Mouse (Mus musculus) neural tube, embryonic 12.5 days (tissue): ENCODE data around the gene Pcsk5. TPM values are rescaled to one million over a fixed set of nuclear protein-coding genes. Genes with fewer than 3 reads are reported as not detected.

ENCODE experiments used
- ATAC-seq: fragments of 200-750 bp; cut with Nextera tagmentation; 2 replicates; pipeline ENCODE4 v1.8.0; 2017; ENCODE audit warnings: low read depth, mild to moderate bottlenecking, moderate TSS enrichment, moderate library complexity; ENCODE audit not compliant: low FRiP score
- H3K27ac ChIP-seq: fragments of 300-500 bp; sonication (generic); 2 replicates; pipeline ENCODE4 v1.5.1; 2016
- H3K27me3 ChIP-seq: fragments of 300-500 bp; sonication (generic); replicated peaks from 2 replicates; pipeline ENCODE4 v1.6.1; 2016; ENCODE audit warnings: mild to moderate bottlenecking
- H3K36me3 ChIP-seq: fragments of 300-500 bp; sonication (generic); 2 replicates; pipeline ENCODE4 v1.6.1; 2016; ENCODE audit warnings: mild to moderate bottlenecking
- H3K4me1 ChIP-seq: fragments of 300-500 bp; sonication (generic); 2 replicates; pipeline ENCODE4 v1.6.1; 2016
- H3K4me2 ChIP-seq: fragments of 300-500 bp; sonication (generic); replicated peaks from 2 replicates; pipeline ENCODE4 v1.6.1; 2016; ENCODE audit warnings: mild to moderate bottlenecking
- H3K4me3 ChIP-seq: fragments of 300-500 bp; sonication (generic); 2 replicates; pipeline ENCODE4 v1.5.1; 2016
- H3K9ac ChIP-seq: fragments of 300-500 bp; sonication (generic); 2 replicates; pipeline ENCODE4 v1.6.1; 2016; ENCODE audit warnings: mild to moderate bottlenecking
- H3K9me3 ChIP-seq: fragments of 300-500 bp; sonication (generic); 2 replicates; pipeline ENCODE4 v1.6.1; 2016; ENCODE audit warnings: mild to moderate bottlenecking
- WGBS: fragments of 180-500 bp; shearing (Covaris S2); methylation state at CpG from one replicate; pipeline ENCODE4 v1.1.7; 2016; 5-methylcytosine and 5-hydroxymethylcytosine counted together
- polyA plus RNA-seq: library from polyadenylated mRNA; unstranded; fragments of >200 nt; fragmentation: Nextera tagmentation; extraction: Ambion mirVana; gene quantifications from 2 replicates; pipeline ENCODE4 v1.2.1, GENCODE M21; 2016

The Pcsk5 gene
- polyA plus RNA-seq, 1 experiment from 2014 or later, result 10.4 TPM

DNA sequence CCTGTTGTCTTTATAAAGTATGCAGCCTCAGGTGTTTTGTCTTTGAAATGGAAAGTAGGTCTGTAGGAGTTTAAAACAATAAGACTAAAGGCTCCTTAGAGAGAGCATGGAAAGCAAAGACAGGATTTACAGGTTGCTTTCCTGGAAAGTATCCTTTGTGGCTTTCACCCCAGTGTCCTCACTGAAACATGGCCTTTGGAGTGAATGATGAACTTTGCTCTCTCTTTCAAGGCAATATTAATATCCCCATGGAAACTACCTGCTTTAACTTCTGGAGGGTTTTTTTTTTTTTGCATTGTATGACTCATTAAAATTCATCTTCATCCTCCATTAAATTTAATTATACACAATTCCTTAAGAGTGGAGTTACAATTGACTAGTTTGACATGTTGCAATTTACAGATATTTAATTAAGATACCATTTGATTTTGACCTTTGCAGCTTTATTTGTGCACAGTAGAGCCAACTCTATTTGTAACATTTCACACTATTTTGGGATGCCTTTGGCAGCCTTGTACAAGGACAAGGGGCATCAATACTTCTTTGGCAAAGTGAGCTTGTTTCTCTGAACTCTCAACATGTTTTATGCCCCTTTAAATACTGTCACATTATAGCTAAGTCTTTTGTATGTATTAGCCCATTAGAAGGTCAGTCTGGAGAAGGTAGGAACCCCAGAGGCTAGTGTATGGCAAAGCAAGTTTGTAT is 283.9 kb downstream of the Pcsk5 start:
- ATAC-seq, result no peak
- Histone ChIP-seq H3K4me1 (no peaks in the 10 kb centered on the region), H3K4me2 (no peak overlapping the region), H3K4me3 (no peak overlapping the region), H3K27ac (no peak overlapping the region), H3K9me3 (no peaks in the 10 kb centered on the region), H3K27me3 (no peaks in the 10 kb centered on the region), H3K36me3 (no peaks in the 10 kb centered on the region), H3K9ac (no peak overlapping the region)

DNA sequence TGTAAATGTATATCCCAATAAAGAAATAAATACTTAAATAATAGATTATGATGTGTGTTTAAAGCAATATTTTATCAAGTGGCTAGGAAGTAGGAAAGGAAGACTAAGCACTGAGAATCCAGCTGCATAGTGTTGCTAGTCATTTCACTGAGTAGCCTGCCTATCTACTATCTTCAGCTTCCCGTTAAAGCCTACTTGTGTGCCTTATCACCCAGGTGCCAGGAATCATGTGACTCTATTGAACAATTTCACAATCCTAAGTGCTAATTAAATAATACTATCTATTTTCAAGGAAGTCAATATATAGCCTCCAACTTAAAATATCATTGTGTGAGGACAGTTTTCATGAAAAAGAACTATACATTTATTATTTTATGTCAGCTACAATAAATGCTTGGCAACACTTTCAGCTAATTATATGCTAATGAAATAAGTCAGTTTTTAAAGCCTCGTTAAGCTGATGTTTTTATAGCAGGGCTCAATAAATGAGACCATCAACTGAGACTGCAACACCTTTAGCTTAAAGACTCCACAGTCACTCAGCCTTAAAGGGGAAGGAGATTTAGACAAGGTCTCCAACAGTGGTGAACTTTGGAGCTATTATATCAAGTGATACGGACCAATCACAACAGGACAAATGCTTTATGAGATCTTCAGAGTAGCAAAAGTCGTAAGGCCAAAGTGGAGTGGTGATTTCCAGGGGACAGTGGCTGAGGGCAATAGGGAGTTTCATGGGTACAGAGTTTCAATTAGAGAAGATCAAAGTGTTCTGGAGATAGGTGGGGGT is 308.5 kb downstream of the Pcsk5 start:
- ATAC-seq, result no peak
- Histone ChIP-seq H3K36me3 (no peaks in the 10 kb centered on the region), H3K4me3 (no peak overlapping the region), H3K27ac (no peak overlapping the region), H3K4me1 (no peaks in the 10 kb centered on the region), H3K9ac (no peak overlapping the region), H3K27me3 (no peaks in the 10 kb centered on the region), H3K4me2 (no peak overlapping the region), H3K9me3 (no peaks in the 10 kb centered on the region)
- WGBS, result 37% methylated on average over 4 of the region's 4 CpGs

DNA sequence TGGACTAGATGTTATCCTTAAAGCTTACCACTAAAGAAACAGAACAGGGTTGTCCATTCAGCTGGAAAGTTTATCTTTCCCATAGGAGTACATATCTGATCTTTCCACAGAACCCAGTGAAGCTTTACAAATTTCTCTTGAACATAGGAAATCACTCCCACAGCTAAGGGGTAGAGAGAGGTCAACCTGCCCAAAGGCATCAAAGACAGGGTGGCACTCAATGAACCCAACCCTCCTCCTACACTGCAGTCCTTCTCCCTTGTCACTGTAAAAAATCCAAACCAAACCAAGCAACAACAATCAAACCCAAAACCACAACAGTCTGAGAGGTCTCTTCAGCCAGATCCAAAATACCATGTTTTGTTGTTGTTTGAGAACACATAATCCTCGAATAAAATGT is 311.9 kb downstream of the Pcsk5 start:
- H3K4me2 ChIP-seq, result no peak overlapping the region
- no peak overlapping the region for H3K27ac ChIP-seq
- WGBS, result 92% methylated on average over 1 of the region's 1 CpGs
- H3K4me3 ChIP-seq, result no peak overlapping the region
- no peaks in the 10 kb centered on the region for H3K36me3 ChIP-seq
- H3K27me3 ChIP-seq, result no peaks in the 10 kb centered on the region
- H3K9me3 ChIP-seq, result no peaks in the 10 kb centered on the region
- H3K4me1 ChIP-seq, result no peaks in the 10 kb centered on the region
- no peak for ATAC-seq
- H3K9ac ChIP-seq, result no peak overlapping the region

DNA sequence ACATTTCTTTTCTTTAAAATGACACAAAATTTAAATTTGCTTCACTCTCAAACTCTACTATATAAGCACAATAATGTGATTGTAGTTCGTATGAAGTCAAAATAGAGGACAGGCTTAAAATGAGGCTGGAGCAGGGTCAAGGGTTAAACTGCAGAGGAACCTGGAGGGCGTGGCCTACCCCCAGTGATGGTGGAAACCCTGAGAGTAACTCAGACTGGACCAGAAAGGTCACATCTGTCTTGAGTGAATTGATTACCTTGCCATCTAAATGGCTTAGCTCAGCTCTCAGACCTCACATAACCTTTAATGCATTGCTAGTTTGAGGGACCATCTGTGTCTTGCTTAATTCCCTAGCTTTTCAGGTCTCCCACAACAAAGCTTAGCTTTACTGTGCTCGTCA is 323.0 kb downstream of the Pcsk5 start:
- WGBS, result 70% methylated on average over 3 of the region's 3 CpGs
- H3K4me2 ChIP-seq, result no peak overlapping the region
- no peaks in the 10 kb centered on the region for H3K9me3 ChIP-seq
- no peak overlapping the region for H3K27ac ChIP-seq
- H3K4me3 ChIP-seq, result no peak overlapping the region
- H3K9ac ChIP-seq, result no peak overlapping the region
- ATAC-seq, result no peak
- H3K36me3 ChIP-seq, result no peaks in the 10 kb centered on the region
- no peaks in the 10 kb centered on the region for H3K27me3 ChIP-seq
- H3K4me1 ChIP-seq, result no peaks in the 10 kb centered on the region

DNA sequence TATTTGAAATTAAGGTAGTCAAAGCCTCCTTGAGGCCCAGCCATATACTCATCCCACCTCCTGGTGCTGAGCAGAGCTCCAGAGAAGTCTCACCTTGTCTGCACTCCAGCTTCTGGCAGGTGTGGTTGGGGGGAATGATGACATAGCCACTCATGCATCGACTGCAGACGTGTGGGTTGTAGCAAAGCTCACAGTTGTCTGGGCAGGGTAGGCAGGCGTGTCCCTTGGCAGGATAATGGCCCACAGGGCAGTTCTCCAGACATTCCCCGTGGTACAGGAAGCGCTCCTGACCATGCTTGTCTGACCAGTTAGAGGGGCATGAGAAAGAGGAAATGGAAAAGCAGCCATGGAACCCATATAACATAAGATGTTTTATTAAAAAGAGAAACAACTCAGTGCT is 326.1 kb downstream of the Pcsk5 start:
- Histone ChIP-seq H3K27me3 (no peaks in the 10 kb centered on the region), H3K27ac (no peak overlapping the region), H3K36me3 (no peaks in the 10 kb centered on the region), H3K9me3 (no peaks in the 10 kb centered on the region), H3K4me3 (no peak overlapping the region), H3K9ac (no peak overlapping the region), H3K4me1 (no peaks in the 10 kb centered on the region), H3K4me2 (no peak overlapping the region)
- WGBS, result 82% methylated on average over 5 of the region's 5 CpGs
- ATAC-seq, result no peak

DNA sequence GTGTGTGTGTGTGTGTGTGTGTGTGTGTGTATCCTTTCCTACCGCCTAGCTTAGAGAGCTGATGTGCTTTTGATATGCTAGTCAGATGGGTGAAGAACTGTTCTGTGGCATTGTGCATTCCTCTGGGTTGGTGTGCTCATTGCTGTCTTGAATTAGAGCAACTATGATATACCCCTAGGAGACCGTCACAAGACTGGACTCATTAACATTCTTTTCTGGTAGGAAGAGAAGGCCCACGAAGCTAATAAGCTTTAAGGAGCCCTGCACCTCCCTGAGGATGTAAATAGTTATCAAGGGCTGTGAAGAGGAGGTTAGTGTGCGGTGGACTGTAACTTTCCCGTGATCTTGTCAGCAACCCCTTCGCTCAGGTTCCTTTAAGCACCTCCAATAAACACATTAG is 333.2 kb downstream of the Pcsk5 start:
- no peak overlapping the region for H3K4me2 ChIP-seq
- no peak overlapping the region for H3K27ac ChIP-seq
- H3K36me3 ChIP-seq, result no peaks in the 10 kb centered on the region
- H3K9ac ChIP-seq, result no peak overlapping the region
- ATAC-seq, result no peak
- 35% methylated on average over 6 of the region's 6 CpGs for WGBS
- H3K27me3 ChIP-seq, result no peaks in the 10 kb centered on the region
- H3K4me3 ChIP-seq, result no peak overlapping the region
- no peaks in the 10 kb centered on the region for H3K4me1 ChIP-seq
- H3K9me3 ChIP-seq, result no peaks in the 10 kb centered on the region

DNA sequence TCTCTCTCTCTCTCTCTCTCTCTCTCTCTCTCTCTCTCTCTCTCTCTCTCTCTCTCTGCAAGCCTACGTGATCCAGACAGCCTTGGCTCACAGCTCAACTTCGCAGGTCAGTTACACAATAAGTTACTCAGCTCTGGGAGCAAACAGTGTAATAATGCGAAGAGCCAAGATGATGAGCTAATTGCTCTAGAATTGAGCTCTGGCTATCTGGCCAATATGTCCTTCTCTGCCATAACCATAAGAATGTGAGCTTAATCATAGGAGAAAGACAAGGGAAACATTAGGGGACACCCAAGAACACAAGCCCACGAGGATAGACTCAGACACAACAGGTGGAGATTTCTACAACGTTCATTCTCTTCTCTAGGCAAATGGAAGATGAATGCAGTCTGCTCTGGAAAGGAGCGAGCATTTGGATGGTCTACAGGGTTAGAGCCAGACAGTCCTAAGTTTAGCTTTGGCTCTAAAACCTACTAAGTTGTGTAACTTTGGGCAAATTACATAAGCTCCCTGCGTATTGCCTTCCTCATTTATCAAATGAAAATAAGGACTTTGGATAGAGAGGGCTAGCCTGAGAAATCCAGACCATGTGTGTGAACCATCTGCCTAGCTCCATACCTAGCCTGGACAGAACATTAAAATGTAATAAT is 338.7 kb downstream of the Pcsk5 start:
- Histone ChIP-seq H3K27me3 (no peaks in the 10 kb centered on the region), H3K36me3 (no peaks in the 10 kb centered on the region), H3K27ac (no peak overlapping the region), H3K4me2 (no peak overlapping the region), H3K4me3 (no peak overlapping the region), H3K9me3 (no peaks in the 10 kb centered on the region), H3K9ac (no peak overlapping the region), H3K4me1 (no peaks in the 10 kb centered on the region)
- WGBS, result 89% methylated on average over 7 of the region's 7 CpGs
- ATAC-seq, result no peak

DNA sequence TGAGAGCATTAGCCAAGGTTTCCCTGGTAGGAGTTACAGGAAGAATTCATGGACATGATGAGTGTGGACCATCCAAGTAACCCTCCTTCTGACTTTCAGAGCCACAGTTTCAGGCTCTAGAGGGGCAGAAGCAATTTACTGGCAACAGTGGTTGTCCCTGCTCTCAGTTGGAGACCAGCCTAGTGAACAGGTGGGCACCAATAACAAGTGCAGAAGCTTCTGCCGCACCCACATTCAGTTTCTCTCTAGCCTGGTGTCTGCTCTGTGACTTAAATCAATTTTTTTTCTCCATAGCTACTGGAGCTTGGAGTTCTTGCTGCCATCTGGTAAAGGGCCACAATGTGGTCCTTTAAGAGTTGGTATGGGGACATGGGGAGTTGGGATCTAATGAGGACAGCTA is 341.3 kb downstream of the Pcsk5 start:
- H3K9me3 ChIP-seq, result no peaks in the 10 kb centered on the region
- no peak for ATAC-seq
- no peaks in the 10 kb centered on the region for H3K36me3 ChIP-seq
- H3K27ac ChIP-seq, result no peak overlapping the region
- no peak overlapping the region for H3K9ac ChIP-seq
- no peak overlapping the region for H3K4me2 ChIP-seq
- H3K27me3 ChIP-seq, result no peaks in the 10 kb centered on the region
- WGBS, result 97% methylated on average over 1 of the region's 1 CpGs
- 0 out of 2 replicates have a peak, but pooled peaks cover 5% of the 10 kb centered on the region for H3K4me1 ChIP-seq
- H3K4me3 ChIP-seq, result no peak overlapping the region

DNA sequence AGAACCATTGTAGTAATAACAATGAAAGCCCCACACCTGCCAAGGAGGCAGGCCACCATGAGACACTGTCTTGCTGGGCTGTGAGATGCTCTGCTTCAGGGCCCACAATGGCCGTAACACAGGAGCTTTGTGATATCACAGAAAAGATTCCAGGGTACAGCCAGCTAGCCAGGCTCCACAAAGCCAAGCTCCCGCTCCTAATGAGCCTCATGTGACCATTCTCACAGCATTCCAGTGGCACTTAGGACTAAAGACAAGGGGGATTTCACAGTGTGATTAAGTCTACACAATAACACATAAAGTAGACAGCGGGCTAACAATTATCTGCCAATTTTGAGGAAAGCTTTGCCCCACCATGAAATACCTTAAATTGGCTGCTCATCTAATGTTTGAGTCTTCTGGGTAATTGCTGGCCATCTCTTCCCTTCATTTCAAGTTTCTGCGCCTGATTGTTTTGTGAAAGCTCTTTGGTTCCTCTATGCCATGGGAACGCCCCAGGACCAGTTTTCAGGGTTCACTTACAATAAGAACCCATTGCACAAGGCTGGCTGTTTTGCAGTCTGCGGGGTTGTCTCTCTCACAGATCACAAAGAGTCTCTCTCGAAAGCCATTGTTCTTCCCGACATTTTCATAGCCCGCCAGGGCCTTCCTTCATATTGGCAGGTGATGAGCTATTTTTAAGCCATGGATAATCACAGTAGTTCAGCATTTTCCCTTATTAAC is 345.4 kb downstream of the Pcsk5 start:
- H3K27ac ChIP-seq, result no peak overlapping the region
- H3K4me2 ChIP-seq, result no peak overlapping the region
- no peaks in the 10 kb centered on the region for H3K36me3 ChIP-seq
- ATAC-seq, result peak; percentile 61
- H3K4me1 ChIP-seq, result peaks cover 5% of the 10 kb centered on the region; the same call in 1 of the 2 replicates
- H3K9me3 ChIP-seq, result no peaks in the 10 kb centered on the region
- no peak overlapping the region for H3K4me3 ChIP-seq
- 59% methylated on average over 9 of the region's 9 CpGs for WGBS
- H3K9ac ChIP-seq, result no peak overlapping the region
- H3K27me3 ChIP-seq, result no peaks in the 10 kb centered on the region

DNA sequence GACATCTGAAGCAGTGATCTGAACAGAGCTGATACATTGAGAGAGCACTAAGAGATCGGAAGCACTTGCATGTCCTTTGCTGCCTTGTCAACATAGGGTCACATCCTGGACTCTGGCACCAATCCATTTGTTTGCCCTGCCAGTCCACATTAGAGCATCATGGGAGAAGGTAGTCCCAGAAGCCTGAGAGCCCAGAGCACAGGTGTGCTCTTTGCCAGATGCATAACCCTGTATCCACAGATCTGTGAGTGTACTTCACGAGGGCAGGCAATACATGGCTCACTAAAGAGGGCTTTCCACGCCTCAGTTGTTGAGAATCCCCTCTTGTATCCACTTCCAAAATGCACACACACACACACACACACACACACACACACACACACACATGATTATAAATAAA is 346.1 kb downstream of the Pcsk5 start:
- Histone ChIP-seq H3K27ac (no peak overlapping the region), H3K36me3 (no peaks in the 10 kb centered on the region), H3K9me3 (no peaks in the 10 kb centered on the region), H3K27me3 (no peaks in the 10 kb centered on the region), H3K4me3 (no peak overlapping the region), H3K4me1 (peaks cover 5% of the 10 kb centered on the region; the same call in 1 of the 2 replicates), H3K4me2 (no peak overlapping the region), H3K9ac (no peak overlapping the region)
- WGBS, result 79% methylated on average over 3 of the region's 3 CpGs
- peak; percentile 35 for ATAC-seq

DNA sequence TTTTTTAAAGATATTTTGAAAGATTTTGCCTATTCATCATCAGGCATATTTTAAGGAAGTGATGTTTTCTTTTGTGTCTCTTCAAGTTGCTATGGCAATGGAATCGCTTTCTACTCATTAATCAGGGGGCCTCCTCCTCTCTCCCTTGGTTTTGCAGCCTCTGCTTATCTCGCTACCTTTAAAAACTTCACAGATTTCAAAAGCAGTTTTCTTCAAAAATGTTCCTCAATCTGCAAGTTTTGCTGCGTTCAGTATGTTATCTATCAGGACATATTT is 347.6 kb downstream of the Pcsk5 start:
- Histone ChIP-seq H3K9me3 (no peaks in the 10 kb centered on the region), H3K4me3 (no peak overlapping the region), H3K27ac (no peak overlapping the region), H3K36me3 (no peaks in the 10 kb centered on the region), H3K9ac (no peak overlapping the region), H3K4me1 (peaks cover 5% of the 10 kb centered on the region; the same call in 1 of the 2 replicates), H3K4me2 (no peak overlapping the region), H3K27me3 (no peaks in the 10 kb centered on the region)
- WGBS, result 60% methylated on average over 3 of the region's 3 CpGs
- ATAC-seq, result no peak
